Mouse (Mus musculus) CH12.LX (cell line): ENCODE measurements around the gene Plekhg6.

Experiments used
- CTCF ChIP-seq, 2 experiments: IDR thresholded peaks in 1 of 2; conservative IDR thresholded peaks in 1 of 2; 2 replicates each; pipeline ENCODE4 v1.5.1; 2011 to 2012; ENCODE audit warnings: low read depth in 2 of 2, low read length in 2 of 2, improper control_type of control experiment in 1 of 2, inconsistent platforms in 1 of 2, mild to moderate bottlenecking in 1 of 2, moderate library complexity in 1 of 2
- E2F4 ChIP-seq: IDR thresholded peaks from 2 replicates; pipeline ENCODE4 v1.6.1; 2011; ENCODE audit warnings: low read depth, low read length, improper control_type of control experiment; ENCODE audit not compliant: insufficient replicate concordance
- ELF1 ChIP-seq: IDR thresholded peaks from 2 replicates; pipeline ENCODE4 v1.6.1; 2014; ENCODE audit warnings: low read depth, mild to moderate bottlenecking, inconsistent platforms, low read length, improper control_type of control experiment
- EP300 ChIP-seq: IDR thresholded peaks from 2 replicates; pipeline ENCODE4 v1.6.1; 2011; ENCODE audit warnings: low read length, improper control_type of control experiment
- HCFC1 ChIP-seq: IDR thresholded peaks from 2 replicates; pipeline ENCODE4 v1.6.1; 2012; ENCODE audit warnings: low read depth, mild to moderate bottlenecking, inconsistent platforms, low read length, improper control_type of control experiment
- KAT2A ChIP-seq: IDR thresholded peaks from 2 replicates; pipeline ENCODE4 v1.6.1; 2012; ENCODE audit warnings: low read length, improper control_type of control experiment, inconsistent platforms; ENCODE audit not compliant: insufficient replicate concordance
- MAX ChIP-seq: IDR thresholded peaks from 2 replicates; pipeline ENCODE4 v1.6.1; 2011; ENCODE audit warnings: low read length, improper control_type of control experiment
- MEF2A ChIP-seq: IDR thresholded peaks from 2 replicates; pipeline ENCODE4 v1.6.1; 2014; ENCODE audit warnings: low read depth, mild to moderate bottlenecking, inconsistent platforms, low read length, improper control_type of control experiment, borderline replicate concordance
- NELFE ChIP-seq: IDR thresholded peaks from 2 replicates; pipeline ENCODE4 v1.6.1; 2011; ENCODE audit warnings: low read depth, low read length, improper control_type of control experiment
- NRF1 ChIP-seq: IDR thresholded peaks from 2 replicates; pipeline ENCODE4 v1.6.1; 2014; ENCODE audit warnings: low read depth, mild to moderate bottlenecking, inconsistent platforms, low read length, improper control_type of control experiment, moderate library complexity
- POLR2A ChIP-seq: IDR thresholded peaks from 2 replicates; pipeline ENCODE4 v1.6.1; 2011; ENCODE audit warnings: low read depth, mild to moderate bottlenecking, improper control_type of control experiment, low read length
- RAD21 ChIP-seq: IDR thresholded peaks from 2 replicates; pipeline ENCODE4 v1.6.1; 2011; ENCODE audit warnings: low read depth, mild to moderate bottlenecking, low read length, improper control_type of control experiment, moderate library complexity
- TBP ChIP-seq: conservative IDR thresholded peaks from 2 replicates; pipeline ENCODE4 v1.6.1; 2011; ENCODE audit warnings: low read depth, low read length, improper control_type of control experiment
- ZMIZ1 ChIP-seq: IDR thresholded peaks from 2 replicates; pipeline ENCODE4 v1.6.1; 2012; ENCODE audit warnings: low read depth, mild to moderate bottlenecking, inconsistent platforms, low read length, improper control_type of control experiment

DNA sequence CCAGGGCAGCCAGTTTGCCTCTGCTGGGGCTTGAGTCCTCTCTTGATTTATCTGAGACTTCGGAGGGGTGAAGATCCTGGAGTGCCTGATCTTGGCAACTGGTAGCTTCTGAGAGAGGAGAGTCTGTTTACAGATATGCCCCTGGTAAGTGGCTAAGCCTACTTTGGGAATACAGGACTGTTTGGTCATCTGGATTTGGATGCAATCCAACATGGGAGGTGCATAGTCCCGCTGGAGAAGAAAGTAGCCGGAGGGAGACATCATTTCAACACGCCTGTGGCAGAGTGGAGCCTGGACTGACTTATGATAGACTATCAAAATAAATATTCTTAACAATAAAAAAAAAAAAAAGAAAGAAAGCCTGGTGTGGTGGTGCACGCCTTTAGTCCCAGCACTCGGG lies 49.1 kb upstream of the Plekhg6 start:
- TF ChIP-seq CTCF (conservative IDR thresholded peaks at IDR 0.05 in 1 of 2, IDR thresholded peaks at IDR 0.05 in 1 of 2; ENCODE audit: low read depth in 2 of 2, low read length in 2 of 2) = no peak
- no peak for TF ChIP-seq MAX
- no peak for TF ChIP-seq ELF1
- TF ChIP-seq NRF1 = no peak
- no peak for TF ChIP-seq HCFC1
- no peak for TF ChIP-seq E2F4
- no peak for TF ChIP-seq RAD21
- TF ChIP-seq MEF2A = no peak
- no peak for TF ChIP-seq POLR2A
- no peak for TF ChIP-seq ZMIZ1
- TF ChIP-seq NELFE = no peak
- TF ChIP-seq EP300 = no peak
- TF ChIP-seq TBP = no peak
- no peak for TF ChIP-seq KAT2A
